Mouse (Mus musculus) C3H10T1/2 (cell line): ENCODE results near the gene H2-M1. TPM values are rescaled to one million over a fixed set of nuclear protein-coding genes. Genes with fewer than 3 reads are reported as not detected.

Experiments
- polyA plus RNA-seq, 2 experiments: library from polyadenylated mRNA; unstranded; fragments of >200 nt; fragmentation: generic; extraction: Trizol; gene quantifications; one replicate each; pipeline ENCODE4 v1.2.1; 2012; ENCODE audit warnings: missing spikeins in 2 of 2

H2-M1 gene
- not detected for polyA plus RNA-seq

GRCm38 (mm10) chr17:36672119-36672518 is at the start of gene H2-M1:
TSS of gene H2-M1 (minus strand) at chr17:36672219.

GRCm38 (mm10) chr17:36642566-36642965 is 29.5 kb downstream of the H2-M1 start, which contains the start of gene H2-M9:
TSS of gene H2-M9 (minus strand) at chr17:36642666.

Other genes starting within 250 kb of the H2-M1 start
- gene H2-M10.4, start 209.9 kb downstream of the H2-M1 start, polyA plus RNA-seq, result not detected
- gene H2-M11, start 125.1 kb downstream of the H2-M1 start, polyA plus RNA-seq, result not detected
- not detected for gene H2-M9, start 29.6 kb downstream of the H2-M1 start, polyA plus RNA-seq
- gene H2-M10.5, start 100.7 kb upstream of the H2-M1 start, polyA plus RNA-seq, result not detected
- gene H2-M10.6, start 140.0 kb upstream of the H2-M1 start, polyA plus RNA-seq, result not detected
- gene Trim26, start 164.9 kb upstream of the H2-M1 start, polyA plus RNA-seq, result 10 to 100 TPM in 1 of 2 experiments, 1 to 10 TPM in 1; 8.2 to 32.7 TPM
- not detected for gene Trim15, start 195.0 kb upstream of the H2-M1 start, polyA plus RNA-seq
- gene Trim10, start 197.4 kb upstream of the H2-M1 start, polyA plus RNA-seq, result under 1 TPM in 1 of 2 experiments, not detected in 1; 0.01 TPM
- gene Trim40, start 217.9 kb upstream of the H2-M1 start, polyA plus RNA-seq, result not detected
- not detected for gene Trim31, start 225.9 kb upstream of the H2-M1 start, polyA plus RNA-seq